Mouse (Mus musculus): ENCODE data around the gene Tecr.

The Tecr gene

GRCm38 (mm10) chr8:83562669-83563068, 45.1 kb downstream of the Tecr start:
- DNase-seq = no peak

- DNase-seq = no peak
Measured at GRCm38 (mm10) chr8:83535736-83536135, 72.0 kb downstream of the Tecr start, which contains the start of gene Olfr370. TSS of gene Olfr370 (plus strand) at chr8:83535780.

GRCm38 (mm10) chr8:83534802-83535201, 73.0 kb downstream of the Tecr start:
- DNase-seq = no peak
